Mouse (Mus musculus): ENCODE results near the gene Il12b. TPM values are rescaled to one million over a fixed set of nuclear protein-coding genes. Genes with fewer than 3 reads are reported as not detected.

Gene Il12b
- polyA plus RNA-seq, 1 experiment from 2014 or later, result not detected

Other genes starting within 250 kb of the Il12b start
- gene Ublcp1, start 70.4 kb downstream of the Il12b start, polyA plus RNA-seq (2016; fragmentation: Nextera tagmentation; extraction: Ambion mirVana), result 72.3 and 74.4 TPM in 2 replicates
- 108 and 120 TPM in 2 replicates for gene Rnf145, start 118.9 kb downstream of the Il12b start, polyA plus RNA-seq (2016; fragmentation: Nextera tagmentation; extraction: Ambion mirVana)
- 31.8 and 49.2 TPM in 2 replicates for gene Ebf1, start 217.3 kb downstream of the Il12b start, polyA plus RNA-seq (2016; fragmentation: Nextera tagmentation; extraction: Ambion mirVana)